Mouse (Mus musculus) midbrain, embryonic 11.5 days (tissue): ENCODE results near the gene Hist4h4. TPM values are rescaled to one million over a fixed set of nuclear protein-coding genes. Genes with fewer than 3 reads are reported as not detected.

ENCODE experiments used
- ATAC-seq: fragments of 200-750 bp; cut with Nextera tagmentation; 2 replicates; pipeline ENCODE4 v1.8.0; 2017; ENCODE audit warnings: moderate TSS enrichment, moderate library complexity; ENCODE audit not compliant: low FRiP score
- DNase-seq: peaks from one replicate; pipeline ENCODE4 v3.0.0; 2015; ENCODE audit warnings: low spot score; ENCODE audit errors: missing footprints
- H3K27ac ChIP-seq: fragments of 300-500 bp; sonication (generic); 2 replicates; pipeline ENCODE4 v1.5.1; 2014; ENCODE audit warnings: low read depth, low read length
- H3K27me3 ChIP-seq: fragments of 300-500 bp; sonication (generic); 2 replicates; pipeline ENCODE4 v1.6.1; 2014; ENCODE audit warnings: mild to moderate bottlenecking, low read length, moderate library complexity, mixed read lengths; ENCODE audit not compliant: control insufficient read depth, insufficient read depth
- H3K36me3 ChIP-seq: fragments of 300-500 bp; sonication (generic); 2 replicates; pipeline ENCODE4 v1.6.1; 2014; ENCODE audit warnings: mild to moderate bottlenecking, low read length, moderate library complexity, mixed read lengths; ENCODE audit not compliant: control insufficient read depth, insufficient read depth
- H3K4me1 ChIP-seq: fragments of 300-500 bp; sonication (generic); 2 replicates; pipeline ENCODE4 v1.6.1; 2014; ENCODE audit warnings: low read length; ENCODE audit not compliant: control insufficient read depth, insufficient read depth
- H3K4me2 ChIP-seq: fragments of 300-500 bp; sonication (generic); 2 replicates; pipeline ENCODE4 v1.6.1; 2014; ENCODE audit warnings: mild to moderate bottlenecking, moderate library complexity
- H3K4me3 ChIP-seq: fragments of 300-500 bp; sonication (generic); 2 replicates; pipeline ENCODE4 v1.5.1; 2014; ENCODE audit warnings: low read depth, low read length
- H3K9ac ChIP-seq: fragments of 300-500 bp; sonication (generic); 2 replicates; pipeline ENCODE4 v1.6.1; 2014; ENCODE audit warnings: low read length
- H3K9me3 ChIP-seq: fragments of 300-500 bp; sonication (generic); 2 replicates; pipeline ENCODE4 v1.6.1; 2016; ENCODE audit warnings: low read length; ENCODE audit not compliant: control insufficient read depth
- WGBS: fragments of 180-500 bp; shearing (Covaris S2); extraction: QIAGEN DNeasy Blood & Tissue Kit; methylation state at CpG from one replicate; pipeline ENCODE4 v1.1.7; 2014; 5-methylcytosine and 5-hydroxymethylcytosine counted together
- polyA plus RNA-seq: library from polyadenylated mRNA; unstranded; fragments of >200 nt; fragmentation: Nextera tagmentation; extraction: Ambion mirVana; gene quantifications from 2 replicates; pipeline ENCODE4 v1.2.1, GENCODE M21; 2014

The Hist4h4 gene
- polyA plus RNA-seq, 1 experiment from 2014 or later: 0.67 TPM

DNA sequence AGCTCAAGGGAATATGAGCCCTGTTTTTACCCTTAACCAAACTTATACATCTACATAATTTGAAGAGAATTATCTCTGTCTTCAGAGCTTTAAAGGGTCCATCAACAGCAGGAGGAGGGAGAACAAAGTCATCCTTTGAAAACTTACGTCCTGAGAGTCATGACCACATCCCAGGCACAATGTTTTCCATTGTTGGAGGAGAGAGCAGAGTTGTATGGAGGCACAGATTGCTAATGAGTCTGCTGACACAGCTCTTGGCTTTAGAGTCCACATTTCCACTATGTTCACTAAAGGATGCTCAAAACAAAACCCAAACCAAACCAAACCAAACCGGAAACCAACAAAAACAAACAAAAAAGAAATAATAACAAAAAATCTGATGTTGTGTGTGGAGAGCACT lies 40.7 kb upstream of the Hist4h4 start:
- Histone ChIP-seq H3K4me1 (no peaks in the 10 kb centered on the region), H3K9me3 (no peaks in the 10 kb centered on the region), H3K4me2 (no peak overlapping the region), H3K27me3 (no peaks in the 10 kb centered on the region), H3K4me3 (no peak overlapping the region), H3K27ac (no peak overlapping the region), H3K36me3 (no peaks in the 10 kb centered on the region), H3K9ac (no peak overlapping the region)
- 65% methylated on average over 2 of the region's 2 CpGs for WGBS
- no peak for DNase-seq
- no peak for ATAC-seq

DNA sequence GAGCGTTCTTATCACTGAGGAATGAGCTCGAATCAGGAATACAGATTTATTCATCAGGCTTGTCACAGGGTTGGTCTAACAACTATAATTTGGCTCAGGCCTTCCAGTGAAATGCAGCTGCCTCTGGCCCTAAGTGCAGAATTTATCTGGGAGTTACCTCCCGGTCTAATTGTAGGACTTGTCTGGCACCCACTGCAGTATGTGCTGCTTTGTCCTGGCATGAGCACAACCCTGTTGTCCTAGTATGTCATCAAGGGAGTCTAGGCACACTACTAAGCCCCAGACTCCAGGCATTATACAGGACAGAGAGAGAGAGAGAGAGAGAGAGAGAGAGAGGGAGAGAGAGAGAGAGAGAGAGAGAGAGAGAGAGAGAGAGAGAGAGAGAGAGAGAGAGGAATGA lies 33.1 kb upstream of the Hist4h4 start:
- no peaks in the 10 kb centered on the region for H3K36me3 ChIP-seq
- no peak overlapping the region for H3K9ac ChIP-seq
- H3K4me1 ChIP-seq: no peaks in the 10 kb centered on the region
- no peak for DNase-seq
- H3K4me2 ChIP-seq: no peak overlapping the region
- no peaks in the 10 kb centered on the region for H3K9me3 ChIP-seq
- no peak overlapping the region for H3K27ac ChIP-seq
- no peaks in the 10 kb centered on the region for H3K27me3 ChIP-seq
- WGBS: 80% methylated on average over 3 of the region's 3 CpGs
- ATAC-seq: no peak
- H3K4me3 ChIP-seq: no peak overlapping the region

DNA sequence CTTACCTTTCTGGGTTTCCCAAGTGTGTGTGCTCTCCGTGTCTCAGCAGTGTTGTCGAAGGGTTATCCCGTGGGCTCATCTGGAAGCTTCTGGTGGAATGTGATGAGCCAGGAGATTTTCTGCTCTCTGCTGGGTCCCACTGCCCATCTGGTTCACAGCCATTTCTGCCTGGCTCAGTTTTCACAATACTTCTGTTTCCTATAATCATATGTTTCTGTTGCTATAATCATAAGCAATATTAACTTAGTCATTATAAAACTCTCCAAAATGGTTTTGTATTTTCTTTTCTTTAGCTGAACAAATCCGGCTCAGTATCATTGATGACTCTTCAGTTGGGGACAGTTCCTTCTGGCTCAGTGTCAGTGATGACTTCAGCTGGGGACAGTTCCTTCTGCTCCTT lies 31.1 kb upstream of the Hist4h4 start, which contains the start of gene Smco3:
Gene Smco3 (minus strand): TSS at position 101 of the 400 bp plus-strand sequence.
- WGBS: 59% methylated on average over 4 of the region's 4 CpGs

DNA sequence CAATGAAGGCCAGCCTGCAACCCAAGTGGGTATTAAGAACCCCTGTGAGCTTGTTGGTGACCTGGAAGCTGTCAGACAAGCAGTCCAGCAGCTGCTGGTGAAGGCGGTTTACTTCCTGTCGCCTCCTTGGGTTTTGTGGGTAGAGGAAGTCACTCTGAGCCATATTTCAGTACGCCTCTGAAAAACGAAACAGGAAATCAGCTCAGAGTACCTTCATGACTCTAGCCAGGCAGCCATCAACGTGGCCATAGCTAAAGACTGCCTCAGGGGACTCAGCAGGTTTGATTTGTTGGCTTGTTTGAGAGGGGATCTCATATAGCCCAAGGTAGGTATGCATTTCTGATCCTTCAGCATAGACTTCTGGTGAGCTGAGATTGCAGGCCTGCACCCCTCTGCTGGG lies 27.5 kb upstream of the Hist4h4 start:
- H3K4me2 ChIP-seq: no peak overlapping the region
- ATAC-seq (no peak), DNase-seq (no peak)
- H3K27me3 ChIP-seq: no peaks in the 10 kb centered on the region
- peaks cover 4% of the 10 kb centered on the region for H3K4me1 ChIP-seq
- H3K4me3 ChIP-seq: no peak overlapping the region
- H3K27ac ChIP-seq: no peak overlapping the region
- H3K9me3 ChIP-seq: no peaks in the 10 kb centered on the region
- no peaks in the 10 kb centered on the region for H3K36me3 ChIP-seq
- 76% methylated on average over 5 of the region's 5 CpGs for WGBS
- H3K9ac ChIP-seq: no peak overlapping the region

More for the DNA sequence above, 31.1 kb upstream of the Hist4h4 start, which contains the start of gene Smco3:
- Histone ChIP-seq H3K27ac (no peak within 1 kb of the TSS), H3K9ac (no peak within 1 kb of the TSS), H3K36me3 (no peaks in the 10 kb centered on the region), H3K27me3 (no peaks in the 10 kb centered on the region), H3K4me3 (no peak within 1 kb of the TSS), H3K4me1 (no peaks in the 10 kb centered on the region), H3K4me2 (no peak within 1 kb of the TSS), H3K9me3 (no peaks in the 10 kb centered on the region)
- DNase-seq: no peak
- ATAC-seq: no peak

DNA sequence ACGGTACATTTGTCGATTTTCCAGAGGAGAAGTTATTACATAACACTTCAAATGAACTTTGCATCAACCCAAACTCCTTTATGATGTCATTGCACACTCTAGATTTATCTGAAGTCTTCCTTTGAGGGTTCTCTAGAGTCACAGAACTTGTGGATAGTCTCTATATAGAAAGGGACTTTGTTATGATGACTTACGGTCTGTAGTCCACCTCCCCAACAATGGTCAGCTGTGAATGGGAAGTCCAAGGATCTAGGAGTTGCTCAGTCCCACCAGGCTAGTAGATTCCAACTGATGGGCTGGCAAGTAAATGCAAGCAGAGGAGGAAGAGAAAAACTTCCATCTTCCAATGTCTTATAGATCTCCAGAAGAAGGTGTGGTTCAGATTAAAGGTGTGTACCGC lies 24.5 kb upstream of the Hist4h4 start:
- Histone ChIP-seq H3K36me3 (peaks cover 9% of the 10 kb centered on the region; the same call in 1 of the 2 replicates), H3K9ac (peak overlapping the region; percentile 99), H3K4me3 (peak overlapping the region; percentile 100), H3K27ac (no peak overlapping the region), H3K4me2 (peak overlapping the region; percentile 50), H3K9me3 (no peaks in the 10 kb centered on the region), H3K27me3 (no peaks in the 10 kb centered on the region), H3K4me1 (peaks cover 4% of the 10 kb centered on the region)
- peak; percentile 7; the same call in 1 of the 2 replicates for ATAC-seq
- peak; percentile 86 for DNase-seq
- 34% methylated on average over 4 of the region's 4 CpGs for WGBS

DNA sequence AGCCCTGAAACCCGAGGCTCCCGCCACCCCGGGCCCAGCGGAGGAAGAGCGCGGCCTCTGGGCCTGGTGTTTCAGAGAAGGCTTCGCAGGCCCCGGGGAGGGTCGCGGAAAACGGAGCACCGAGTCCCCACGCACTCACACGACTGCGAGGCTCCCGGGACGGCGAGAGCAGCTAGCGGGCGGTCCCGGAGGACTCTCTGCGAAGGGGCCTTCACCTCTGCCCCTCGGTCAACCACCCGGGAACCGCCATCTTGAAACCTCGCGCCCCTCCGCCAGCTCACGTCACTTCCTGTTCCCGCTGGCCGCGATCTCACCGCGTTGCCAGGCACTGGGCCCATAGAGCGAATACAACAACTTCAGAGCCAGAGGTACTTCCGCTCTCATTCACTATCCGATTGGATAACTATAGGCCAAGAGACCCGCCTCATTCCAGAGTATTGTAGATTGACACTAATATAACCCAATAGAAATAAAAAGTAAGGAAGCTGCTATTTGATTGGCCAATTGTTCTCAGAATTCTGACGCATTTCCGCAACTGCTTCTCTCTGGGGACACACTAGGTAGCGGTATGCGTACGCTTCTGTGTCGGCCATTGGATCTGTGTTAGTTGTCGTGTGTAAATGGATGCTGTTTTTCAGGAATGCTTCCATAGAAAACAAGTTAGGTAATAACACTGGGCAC lies 23.8 kb upstream of the Hist4h4 start, which contains the start of gene Wbp11:
Gene Wbp11 (minus strand): TSS at position 353 of the 681 bp plus-strand sequence.
- DNase-seq (peak; percentile 98), ATAC-seq (peak; percentile 100)
- WGBS: under 1% methylated on average over 45 of the region's 45 CpGs
- H3K9ac ChIP-seq: peak within 1 kb of the TSS; percentile 99
- peak within 1 kb of the TSS; percentile 72 for H3K4me2 ChIP-seq
- H3K4me3 ChIP-seq: peak within 1 kb of the TSS; percentile 100
- H3K27me3 ChIP-seq: no peaks in the 10 kb centered on the region
- H3K4me1 ChIP-seq: peaks cover 4% of the 10 kb centered on the region
- H3K9me3 ChIP-seq: no peaks in the 10 kb centered on the region
- peaks cover 9% of the 10 kb centered on the region; the same call in 1 of the 2 replicates for H3K36me3 ChIP-seq
- peak within 1 kb of the TSS; percentile 48 for H3K27ac ChIP-seq

DNA sequence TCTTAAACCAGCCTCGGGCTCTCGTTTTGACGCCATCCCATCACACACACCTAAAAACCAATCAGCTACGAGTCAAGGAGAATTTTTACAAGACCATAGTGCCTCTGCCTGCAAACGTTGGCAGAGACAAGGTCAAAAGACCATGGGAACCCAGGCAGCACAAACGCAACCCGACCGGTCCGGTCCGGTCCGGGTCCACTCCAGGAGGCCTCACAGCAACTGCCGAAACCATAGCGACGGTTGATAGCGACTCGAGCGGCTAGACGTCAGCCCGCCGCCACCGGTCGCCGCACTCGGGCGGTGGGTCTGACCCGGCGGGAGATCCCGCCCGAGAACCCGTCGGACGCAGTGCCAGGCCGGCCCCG lies 23.3 kb upstream of the Hist4h4 start, which contains the start of gene BC049715:
Gene BC049715 (plus strand): TSS at position 111 of the 365 bp plus-strand sequence.
- peak; percentile 88 for DNase-seq
- H3K9me3 ChIP-seq: no peaks in the 10 kb centered on the region
- H3K27me3 ChIP-seq: no peaks in the 10 kb centered on the region
- H3K4me2 ChIP-seq: peak within 1 kb of the TSS; percentile 72
- under 1% methylated on average over 26 of the region's 34 CpGs for WGBS
- no peak for ATAC-seq
- peak within 1 kb of the TSS; percentile 99 for H3K9ac ChIP-seq
- peak within 1 kb of the TSS; percentile 100 for H3K4me3 ChIP-seq
- peaks cover 14% of the 10 kb centered on the region for H3K36me3 ChIP-seq
- H3K27ac ChIP-seq: peak within 1 kb of the TSS; percentile 48
- peaks cover 4% of the 10 kb centered on the region for H3K4me1 ChIP-seq

DNA sequence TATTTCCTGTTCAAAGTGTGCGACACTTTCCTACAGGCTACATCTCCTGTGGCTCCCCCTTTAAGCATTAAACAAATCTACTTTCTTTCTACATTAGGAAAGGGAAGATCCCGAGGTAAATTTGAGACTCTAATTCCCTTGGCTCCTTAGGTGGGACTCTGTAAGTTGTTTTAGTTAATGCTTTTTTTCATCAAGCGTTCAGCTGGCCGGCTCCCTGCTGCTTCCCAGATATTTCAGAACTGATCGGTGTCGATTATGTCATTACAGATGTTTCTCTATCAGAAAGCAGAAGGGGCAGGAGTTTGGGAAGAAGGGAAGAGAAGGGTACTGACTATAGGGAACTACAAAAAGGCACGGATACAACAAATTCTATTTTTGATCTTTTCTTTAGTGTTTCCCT lies 22.9 kb upstream of the Hist4h4 start:
- Histone ChIP-seq H3K9me3 (no peaks in the 10 kb centered on the region), H3K4me3 (peak overlapping the region; percentile 100), H3K9ac (peak overlapping the region; percentile 99), H3K4me1 (peaks cover 4% of the 10 kb centered on the region), H3K27me3 (no peaks in the 10 kb centered on the region), H3K27ac (no peak overlapping the region), H3K36me3 (peaks cover 18% of the 10 kb centered on the region), H3K4me2 (peak overlapping the region; percentile 72)
- WGBS: 22% methylated on average over 7 of the region's 7 CpGs
- ATAC-seq: no peak
- DNase-seq: no peak

DNA sequence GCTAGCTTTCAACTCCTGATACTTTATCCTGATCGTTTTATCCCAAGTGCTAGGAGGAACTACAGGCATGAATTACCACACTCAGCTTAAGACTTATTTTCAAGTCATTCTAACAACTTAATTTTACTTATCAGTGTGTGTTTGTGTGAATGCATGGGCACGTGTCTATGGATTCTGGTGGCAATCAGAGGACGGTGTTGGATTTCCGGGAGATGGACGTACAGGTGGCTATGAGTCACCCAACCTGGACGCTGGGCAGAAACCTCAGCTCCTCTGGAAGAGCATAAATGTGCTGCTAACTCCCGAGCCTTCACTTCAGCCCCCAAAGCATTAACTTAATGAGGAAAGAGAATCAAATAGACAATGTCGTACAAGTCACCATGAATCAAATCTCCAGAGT lies 20.8 kb upstream of the Hist4h4 start:
- no peak overlapping the region for H3K9ac ChIP-seq
- no peak overlapping the region for H3K4me2 ChIP-seq
- no peaks in the 10 kb centered on the region for H3K9me3 ChIP-seq
- no peaks in the 10 kb centered on the region for H3K27me3 ChIP-seq
- ATAC-seq (no peak), DNase-seq (peak; percentile 53)
- H3K27ac ChIP-seq: no peak overlapping the region
- H3K36me3 ChIP-seq: peaks cover 32% of the 10 kb centered on the region
- peaks cover 4% of the 10 kb centered on the region for H3K4me1 ChIP-seq
- H3K4me3 ChIP-seq: no peak overlapping the region
- WGBS: 93% methylated on average over 8 of the region's 8 CpGs
